Mouse (Mus musculus) stomach, postnatal 0 days (tissue): ENCODE results near the gene Ap4m1.

ENCODE experiments used
- CTCF ChIP-seq: IDR thresholded peaks from 2 replicates; pipeline ENCODE4 v1.5.1; 2016; ENCODE audit warnings: antibody characterized with exemption, low read depth, mild to moderate bottlenecking, moderate library complexity
- EP300 ChIP-seq: optimal IDR thresholded peaks from 2 replicates; pipeline ENCODE3; 2016; ENCODE audit warnings: antibody characterized with exemption

DNA sequence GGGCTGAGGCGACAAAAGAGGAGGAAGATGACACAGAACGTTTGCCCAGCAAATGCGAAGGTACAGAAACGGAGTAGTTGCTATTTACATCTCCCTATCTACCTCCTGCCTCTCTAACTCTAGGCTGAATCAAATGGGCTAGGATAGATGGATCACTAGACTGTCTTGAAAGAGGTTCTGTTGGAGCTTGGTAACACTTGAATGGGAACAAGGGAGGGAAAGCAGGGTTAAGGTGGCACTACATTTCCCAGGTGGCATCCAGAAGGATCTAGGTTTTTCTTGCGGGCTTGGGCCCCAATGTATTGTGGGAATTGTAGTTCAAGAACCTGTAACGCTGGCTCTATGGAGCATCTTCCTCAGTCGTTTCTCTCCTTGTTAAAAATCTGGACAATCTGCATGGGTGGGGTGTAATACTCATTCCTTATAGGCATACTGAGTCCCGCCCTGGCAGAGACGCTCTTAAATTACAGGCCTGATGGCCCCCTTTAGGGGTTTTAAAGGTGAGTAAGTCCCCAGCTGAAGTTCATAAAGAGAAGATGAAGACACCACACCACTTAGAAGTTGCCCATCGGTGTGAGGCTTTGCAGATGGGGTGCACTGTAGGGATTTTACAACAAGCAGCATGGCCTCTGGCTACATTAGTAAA, 16.0 kb downstream of the Ap4m1 start:
- TF ChIP-seq CTCF (no peak), EP300 (no peak)
